Mouse (Mus musculus): ENCODE measurements around the gene Higd1a. TPM values are rescaled to one million over a fixed set of nuclear protein-coding genes. Genes with fewer than 3 reads are reported as not detected.

Gene Higd1a
- polyA plus RNA-seq (2015; fragmentation: Nextera tagmentation; extraction: Ambion mirVana) = 162 and 168 TPM in 2 replicates

DNA sequence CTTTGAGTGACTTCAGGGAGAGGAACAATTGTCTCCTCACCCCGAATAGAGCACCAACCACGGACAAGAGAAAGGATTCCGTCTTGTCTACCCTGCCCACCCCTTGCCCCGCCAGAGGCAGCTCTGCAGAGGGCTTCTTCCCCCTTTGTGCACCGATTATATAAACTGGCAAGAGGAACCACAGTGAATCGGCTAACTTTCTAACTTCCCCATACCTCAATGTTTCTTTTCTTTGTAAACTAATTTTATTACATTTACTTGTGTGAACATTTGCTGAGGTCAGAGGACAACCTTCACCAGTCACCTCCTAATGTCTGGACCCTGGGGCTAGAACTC, at the start of gene Higd1a:
TSS of gene Higd1a (minus strand) at position 210 of the 336 bp plus-strand sequence.
- H3K27me3 ChIP-seq = no peaks in the 10 kb centered on the region
- peaks cover 12% of the 10 kb centered on the region for H3K4me1 ChIP-seq
- H3K36me3 ChIP-seq = 0 out of 2 replicates have a peak, but pooled peaks cover 4% of the 10 kb centered on the region
- H3K4me2 ChIP-seq = peak within 1 kb of the TSS; percentile 89
- ATAC-seq (ENCODE audit: insufficient number of reproducible peaks, insufficient read depth, low FRiP score, low TSS enrichment, low read depth) = no peak
- H3K27ac ChIP-seq = peak within 1 kb of the TSS; percentile 96
- H3K9ac ChIP-seq = peak within 1 kb of the TSS; percentile 90
- WGBS = 15% methylated on average over 6 of the region's 6 CpGs
- H3K4me3 ChIP-seq = peak within 1 kb of the TSS; percentile 89
- no peaks in the 10 kb centered on the region for H3K9me3 ChIP-seq

DNA sequence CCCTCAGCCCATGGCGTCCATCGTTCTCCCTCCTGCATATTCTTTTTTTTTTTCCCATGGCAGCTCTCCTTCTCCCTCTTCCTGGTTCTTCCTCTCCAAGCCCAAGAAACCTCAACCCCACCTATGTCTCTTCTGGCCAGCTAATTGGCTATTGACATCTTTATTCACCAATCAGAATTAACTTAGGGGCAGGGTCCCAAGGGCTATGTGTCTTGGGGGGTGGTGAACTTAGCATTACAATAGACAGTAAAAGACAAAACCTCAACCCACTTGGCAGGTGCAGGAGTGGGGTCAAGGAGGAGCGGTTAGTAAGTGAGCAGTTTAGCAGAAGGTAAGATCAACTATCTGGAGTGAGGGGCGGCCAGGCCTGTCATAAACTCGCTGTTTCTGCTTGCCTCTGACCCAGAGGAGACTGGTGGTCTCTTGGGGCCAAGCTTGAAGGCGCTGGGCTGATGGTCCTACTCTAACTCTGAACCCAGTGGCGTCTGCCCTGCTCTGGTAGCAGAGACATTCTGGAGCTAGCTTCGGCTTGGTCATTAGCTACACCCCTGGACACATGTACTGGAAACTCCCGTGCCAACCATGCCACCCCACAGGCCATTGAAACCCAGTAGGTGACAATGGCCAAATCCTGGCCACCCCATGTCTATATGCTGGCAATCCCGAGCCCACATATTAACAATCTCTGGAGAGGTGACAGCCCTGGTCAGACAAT, 49.4 kb upstream of the Higd1a start:
- ATAC-seq (ENCODE audit: insufficient number of reproducible peaks, insufficient read depth, low FRiP score, low TSS enrichment, low read depth) = no peak
- H3K36me3 ChIP-seq = no peaks in the 10 kb centered on the region
- H3K4me1 ChIP-seq = no peaks in the 10 kb centered on the region
- no peak overlapping the region for H3K9ac ChIP-seq
- no peak overlapping the region for H3K4me2 ChIP-seq
- no peaks in the 10 kb centered on the region for H3K27me3 ChIP-seq
- no peaks in the 10 kb centered on the region for H3K9me3 ChIP-seq
- WGBS = 72% methylated on average over 10 of the region's 10 CpGs
- no peak overlapping the region for H3K27ac ChIP-seq
- H3K4me3 ChIP-seq = no peak overlapping the region

- H3K9me3 ChIP-seq = no peaks in the 10 kb centered on the region
- 83% methylated on average over 5 of the region's 5 CpGs for WGBS
- H3K4me2 ChIP-seq = no peak overlapping the region
- no peak overlapping the region for H3K4me3 ChIP-seq
- no peak overlapping the region for H3K9ac ChIP-seq
- no peak overlapping the region for H3K27ac ChIP-seq
- H3K27me3 ChIP-seq = no peaks in the 10 kb centered on the region
- ATAC-seq (ENCODE audit: insufficient number of reproducible peaks, insufficient read depth, low FRiP score, low TSS enrichment, low read depth) = no peak
- H3K36me3 ChIP-seq = no peaks in the 10 kb centered on the region
- no peaks in the 10 kb centered on the region for H3K4me1 ChIP-seq
These were observed 48.3 kb upstream of the Higd1a start for GRCm38 (mm10) chr9:121906456-121906855.

DNA sequence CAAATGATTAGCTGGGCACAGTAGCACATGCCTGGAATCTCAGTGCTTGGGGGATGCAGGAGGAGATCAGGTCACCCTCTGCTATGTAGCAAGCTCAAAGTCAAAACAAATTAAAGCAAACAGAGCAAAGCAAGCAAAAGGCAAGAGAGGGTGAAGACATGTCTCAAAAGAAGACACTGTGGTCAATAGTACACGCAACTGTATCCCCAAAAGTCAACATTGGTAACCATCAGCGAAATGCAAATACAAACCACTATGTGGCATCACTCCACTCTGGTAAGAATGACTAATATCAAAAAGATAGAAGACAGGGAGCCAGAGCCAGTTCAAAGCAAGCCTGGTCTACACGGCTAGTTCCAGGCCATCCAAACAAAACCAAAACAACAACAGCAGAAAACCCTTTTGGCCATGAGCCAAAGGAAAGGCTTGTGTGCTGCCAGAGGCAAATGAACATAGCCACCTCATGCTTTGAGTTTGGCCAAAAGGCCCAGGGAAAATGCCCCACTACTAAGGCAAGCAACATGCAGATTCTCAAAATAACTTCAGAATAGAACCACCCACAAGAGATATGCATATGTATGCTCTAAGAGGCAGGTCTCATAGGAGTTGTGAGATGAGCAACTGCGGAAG, 47.5 kb upstream of the Higd1a start:
- Histone ChIP-seq H3K4me3 (no peak overlapping the region), H3K9me3 (no peaks in the 10 kb centered on the region), H3K9ac (no peak overlapping the region), H3K4me2 (no peak overlapping the region), H3K4me1 (no peaks in the 10 kb centered on the region), H3K27ac (no peak overlapping the region), H3K36me3 (no peaks in the 10 kb centered on the region), H3K27me3 (no peaks in the 10 kb centered on the region)
- 85% methylated on average over 4 of the region's 4 CpGs for WGBS
- no peak for ATAC-seq (ENCODE audit: insufficient number of reproducible peaks, insufficient read depth, low FRiP score, low TSS enrichment, low read depth)

DNA sequence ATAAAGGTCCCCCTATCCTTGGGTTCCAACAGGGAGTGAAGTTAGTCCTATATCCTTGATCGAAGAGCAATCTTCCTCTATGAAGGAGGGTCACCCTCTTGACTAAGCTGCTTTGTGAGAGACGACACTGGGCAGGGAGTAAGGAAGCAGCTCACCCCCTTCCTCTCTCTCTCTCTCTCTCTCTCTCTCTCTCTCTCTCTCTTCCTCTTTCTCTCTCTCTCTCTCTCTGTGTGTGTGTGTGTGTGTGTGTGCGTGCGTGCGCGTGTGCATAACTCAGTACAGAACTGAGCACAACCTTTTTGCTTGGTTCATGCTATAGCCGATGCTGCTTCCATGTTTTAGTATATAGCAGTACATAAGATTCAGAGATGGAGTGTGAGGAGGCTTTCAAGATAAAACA, 46.8 kb upstream of the Higd1a start:
- no peaks in the 10 kb centered on the region for H3K9me3 ChIP-seq
- H3K4me2 ChIP-seq = no peak overlapping the region
- 88% methylated on average over 7 of the region's 7 CpGs for WGBS
- no peak overlapping the region for H3K4me3 ChIP-seq
- H3K27me3 ChIP-seq = no peaks in the 10 kb centered on the region
- no peaks in the 10 kb centered on the region for H3K36me3 ChIP-seq
- ATAC-seq (ENCODE audit: insufficient number of reproducible peaks, insufficient read depth, low FRiP score, low TSS enrichment, low read depth) = no peak
- no peak overlapping the region for H3K9ac ChIP-seq
- H3K27ac ChIP-seq = no peak overlapping the region
- no peaks in the 10 kb centered on the region for H3K4me1 ChIP-seq

GRCm38 (mm10) chr9:121904319-121904718, 46.2 kb upstream of the Higd1a start:
- Histone ChIP-seq H3K9ac (no peak overlapping the region), H3K27me3 (no peaks in the 10 kb centered on the region), H3K4me2 (no peak overlapping the region), H3K4me1 (no peaks in the 10 kb centered on the region), H3K4me3 (no peak overlapping the region), H3K36me3 (no peaks in the 10 kb centered on the region), H3K9me3 (no peaks in the 10 kb centered on the region), H3K27ac (no peak overlapping the region)
- WGBS = 88% methylated on average over 4 of the region's 4 CpGs
- no peak for ATAC-seq (ENCODE audit: insufficient number of reproducible peaks, insufficient read depth, low FRiP score, low TSS enrichment, low read depth)

- H3K9me3 ChIP-seq = no peaks in the 10 kb centered on the region
These were observed 45.5 kb upstream of the Higd1a start for GRCm38 (mm10) chr9:121903476-121904305.

DNA sequence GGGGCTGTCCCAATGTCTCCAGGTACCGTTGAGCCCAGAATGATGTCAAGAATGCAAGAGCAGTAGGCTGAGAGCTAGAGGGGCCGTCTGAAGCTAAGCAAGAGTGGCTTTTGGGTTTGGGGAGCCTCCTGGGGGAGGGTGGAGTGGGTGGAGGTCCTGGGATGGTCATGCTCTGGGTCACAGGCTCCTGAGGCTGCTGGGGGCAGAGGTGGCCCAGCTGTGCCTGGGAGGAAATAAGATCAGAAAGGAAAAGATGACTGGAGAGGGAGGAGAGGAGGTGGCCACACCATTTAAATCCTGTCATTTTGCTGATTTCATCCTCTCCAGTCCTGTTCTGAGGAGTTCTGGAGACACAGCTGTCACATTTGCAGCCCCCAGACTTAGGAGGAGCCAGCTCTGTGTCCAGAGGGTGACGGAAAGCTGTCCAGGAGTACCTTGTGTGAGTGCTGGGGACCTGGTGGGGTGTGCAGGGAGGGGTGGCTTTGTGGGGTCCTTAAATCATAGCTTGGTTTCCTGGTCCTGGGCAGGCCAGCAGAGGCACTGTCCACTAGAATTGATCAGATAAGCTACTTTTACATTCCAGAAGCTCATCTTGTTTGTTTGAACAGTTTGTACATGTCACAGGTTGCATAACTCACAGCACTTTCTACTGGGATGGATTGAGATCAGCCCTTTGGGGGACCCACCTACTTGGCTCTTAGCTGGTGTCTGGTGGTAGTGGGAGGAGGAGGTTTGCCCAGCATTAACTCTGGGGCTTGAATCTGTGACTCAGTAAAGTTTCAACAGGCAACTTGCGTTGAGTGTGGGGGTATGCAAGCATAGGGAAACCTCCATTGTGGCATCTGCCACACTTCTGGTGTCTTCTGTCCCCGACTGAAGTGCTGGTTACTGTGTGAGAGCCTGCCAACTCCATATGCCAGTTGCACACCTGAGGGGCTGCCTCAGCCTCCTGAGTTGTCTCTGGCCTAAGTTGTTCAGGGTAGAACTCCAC, 43.8 kb upstream of the Higd1a start:
- Histone ChIP-seq H3K4me2 (no peak overlapping the region), H3K27ac (no peak overlapping the region), H3K27me3 (no peaks in the 10 kb centered on the region), H3K9ac (no peak overlapping the region), H3K9me3 (no peaks in the 10 kb centered on the region), H3K4me3 (no peak overlapping the region), H3K36me3 (no peaks in the 10 kb centered on the region), H3K4me1 (no peaks in the 10 kb centered on the region)
- 67% methylated on average over 5 of the region's 5 CpGs for WGBS
- ATAC-seq (ENCODE audit: insufficient number of reproducible peaks, insufficient read depth, low FRiP score, low TSS enrichment, low read depth) = no peak

More at GRCm38 (mm10) chr9:121903476-121904305, 45.5 kb upstream of the Higd1a start:
- H3K27me3 ChIP-seq = no peaks in the 10 kb centered on the region
- no peak overlapping the region for H3K27ac ChIP-seq
- no peak for ATAC-seq (ENCODE audit: insufficient number of reproducible peaks, insufficient read depth, low FRiP score, low TSS enrichment, low read depth)
- no peak overlapping the region for H3K9ac ChIP-seq
- no peak overlapping the region for H3K4me3 ChIP-seq
- no peaks in the 10 kb centered on the region for H3K4me1 ChIP-seq
- no peak overlapping the region for H3K4me2 ChIP-seq
- H3K36me3 ChIP-seq = no peaks in the 10 kb centered on the region
- 77% methylated on average over 8 of the region's 8 CpGs for WGBS

DNA sequence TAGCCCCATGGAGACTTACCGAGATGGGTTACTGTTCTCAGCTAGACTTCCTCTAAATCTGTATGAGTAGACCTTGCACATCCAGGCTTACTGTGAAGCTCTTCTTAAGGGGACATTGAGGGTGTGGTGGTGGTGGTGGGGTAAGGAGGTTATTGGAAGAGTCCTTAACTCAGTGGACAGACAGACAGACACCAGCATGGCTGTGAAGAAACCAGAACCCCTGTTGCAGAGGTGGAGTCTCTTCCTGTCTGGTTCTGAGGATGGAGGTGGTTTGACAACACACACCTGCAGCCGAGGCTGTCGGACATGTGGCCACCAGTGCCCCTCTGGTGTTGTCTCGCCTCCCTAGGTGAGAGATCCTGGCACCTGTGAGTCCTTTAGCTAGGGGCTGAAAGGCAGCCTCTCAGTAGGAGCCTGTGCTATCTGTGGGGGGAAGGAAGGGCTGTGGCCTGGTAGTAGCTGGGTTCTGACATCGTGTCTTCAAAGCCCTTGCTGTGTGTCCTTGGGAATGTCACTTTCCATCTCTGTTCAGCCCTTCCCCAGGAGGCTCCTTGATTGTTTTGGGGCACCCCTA, 42.2 kb upstream of the Higd1a start:
- no peaks in the 10 kb centered on the region for H3K9me3 ChIP-seq
- no peaks in the 10 kb centered on the region for H3K4me1 ChIP-seq
- ATAC-seq (ENCODE audit: insufficient number of reproducible peaks, insufficient read depth, low FRiP score, low TSS enrichment, low read depth) = no peak
- no peak overlapping the region for H3K4me3 ChIP-seq
- WGBS = 77% methylated on average over 5 of the region's 5 CpGs
- no peak overlapping the region; the same call in 1 of the 2 replicates for H3K27ac ChIP-seq
- H3K36me3 ChIP-seq = no peaks in the 10 kb centered on the region
- H3K27me3 ChIP-seq = no peaks in the 10 kb centered on the region
- H3K4me2 ChIP-seq = no peak overlapping the region
- no peak overlapping the region for H3K9ac ChIP-seq

DNA sequence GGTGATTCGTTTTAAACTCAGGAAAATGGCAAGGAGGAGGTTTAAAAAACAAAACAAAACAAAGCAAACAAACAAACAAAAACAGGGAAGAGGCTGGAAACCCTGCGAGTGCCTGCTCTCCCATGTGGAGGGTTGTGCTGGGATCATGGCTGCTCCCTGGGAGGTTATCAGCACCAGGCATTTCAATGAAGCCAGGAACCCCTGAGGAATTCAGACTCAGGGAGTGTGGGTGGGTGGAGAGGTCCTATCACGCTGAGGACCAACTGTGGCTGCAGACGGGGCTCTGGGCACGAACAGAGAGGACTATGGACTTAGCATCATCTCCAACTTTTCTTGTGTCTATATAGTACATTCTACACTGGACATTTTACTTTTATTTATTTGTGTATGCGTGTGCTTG, 41.1 kb upstream of the Higd1a start:
- no peak overlapping the region for H3K4me3 ChIP-seq
- H3K36me3 ChIP-seq = no peaks in the 10 kb centered on the region
- H3K4me1 ChIP-seq = no peaks in the 10 kb centered on the region
- WGBS = 73% methylated on average over 6 of the region's 6 CpGs
- no peaks in the 10 kb centered on the region for H3K27me3 ChIP-seq
- ATAC-seq (ENCODE audit: insufficient number of reproducible peaks, insufficient read depth, low FRiP score, low TSS enrichment, low read depth) = no peak
- no peak overlapping the region for H3K27ac ChIP-seq
- H3K4me2 ChIP-seq = no peak overlapping the region
- H3K9me3 ChIP-seq = no peaks in the 10 kb centered on the region
- H3K9ac ChIP-seq = no peak overlapping the region

DNA sequence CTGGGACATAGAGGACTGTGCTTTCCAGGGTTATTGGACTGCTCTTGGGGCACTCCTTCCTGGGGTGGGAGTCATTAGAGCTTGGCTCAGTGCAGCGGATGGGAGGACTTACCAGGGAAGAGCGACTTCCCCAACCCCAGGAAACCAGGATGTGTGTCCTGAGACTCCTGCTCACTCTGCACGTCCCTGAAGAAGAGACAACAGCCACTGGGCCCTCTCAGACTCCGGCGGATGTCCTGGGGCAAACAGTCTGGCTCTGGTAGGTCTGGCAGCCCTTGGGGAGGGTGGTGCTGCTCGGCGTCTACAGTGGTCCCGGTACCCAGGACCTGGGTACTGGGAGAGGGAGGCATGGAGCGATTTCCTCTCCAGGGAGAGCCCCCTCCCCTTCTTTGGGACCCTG, 40.1 kb upstream of the Higd1a start, which contains the start of gene Ackr2:
TSS of gene Ackr2 (plus strand) at position 111 of the 400 bp plus-strand sequence.
- no peak for ATAC-seq (ENCODE audit: insufficient number of reproducible peaks, insufficient read depth, low FRiP score, low TSS enrichment, low read depth)
- Histone ChIP-seq H3K9me3 (no peaks in the 10 kb centered on the region), H3K27ac (no peak within 1 kb of the TSS), H3K4me2 (no peak within 1 kb of the TSS), H3K9ac (no peak within 1 kb of the TSS), H3K4me1 (no peaks in the 10 kb centered on the region), H3K4me3 (no peak within 1 kb of the TSS), H3K27me3 (no peaks in the 10 kb centered on the region), H3K36me3 (no peaks in the 10 kb centered on the region)
- WGBS = 74% methylated on average over 9 of the region's 9 CpGs

Data from embryonic facial prominence, embryonic 13.5 days (tissue).